Mouse (Mus musculus): Measurements from ENCODE around the gene Rtf2.
A peak's percentile ranks its signal among the peaks of the same experiment; 100 is the strongest.

Gene Rtf2

GRCm38 (mm10) chr2:172484696-172485370 lies 44.5 kb downstream of the Rtf2 start:
- DNase-seq = no peak

GRCm38 (mm10) chr2:172496736-172497345 lies 56.5 kb downstream of the Rtf2 start:
- no peak for DNase-seq

- DNase-seq = no peak
These were observed 58.5 kb downstream of the Rtf2 start for GRCm38 (mm10) chr2:172498823-172499222.

GRCm38 (mm10) chr2:172500752-172501316 lies 60.5 kb downstream of the Rtf2 start:
- DNase-seq = no peak

- peak in 1 of 2 experiments; percentile 19 for DNase-seq
These were observed 61.0 kb downstream of the Rtf2 start for GRCm38 (mm10) chr2:172501341-172501740.

- no peak for DNase-seq
These were observed 61.8 kb downstream of the Rtf2 start for GRCm38 (mm10) chr2:172502168-172502567.

GRCm38 (mm10) chr2:172506121-172506520 lies 65.8 kb downstream of the Rtf2 start:
- DNase-seq = no peak

- DNase-seq = peak in 1 of 2 experiments; percentile 29
These were observed 69.8 kb downstream of the Rtf2 start for GRCm38 (mm10) chr2:172510056-172510712.

- DNase-seq = no peak
These were observed 70.5 kb downstream of the Rtf2 start for GRCm38 (mm10) chr2:172510899-172511298.

- no peak for DNase-seq
These were observed 76.1 kb downstream of the Rtf2 start for GRCm38 (mm10) chr2:172516407-172516992.

Data from lung, postnatal 4 days (tissue).